Mouse (Mus musculus) retina, postnatal 1 day (tissue): ENCODE measurements at regions not wholly inside any gene's neighbourhood (a gene's known extent, or its start where the extent isn't known, plus 50 kb on each side); places are given as distances from the start of the nearest gene placed in this dataset.
"Not testable (repeated sequence)": the region's sequence is repeated elsewhere in the genome, so short reads cannot be mapped to it uniquely, and the experiment has no call there.

ENCODE experiments used
- DNase-seq: peaks from one replicate; pipeline ENCODE4 v3.0.0-alpha.2; 2012

DNA sequence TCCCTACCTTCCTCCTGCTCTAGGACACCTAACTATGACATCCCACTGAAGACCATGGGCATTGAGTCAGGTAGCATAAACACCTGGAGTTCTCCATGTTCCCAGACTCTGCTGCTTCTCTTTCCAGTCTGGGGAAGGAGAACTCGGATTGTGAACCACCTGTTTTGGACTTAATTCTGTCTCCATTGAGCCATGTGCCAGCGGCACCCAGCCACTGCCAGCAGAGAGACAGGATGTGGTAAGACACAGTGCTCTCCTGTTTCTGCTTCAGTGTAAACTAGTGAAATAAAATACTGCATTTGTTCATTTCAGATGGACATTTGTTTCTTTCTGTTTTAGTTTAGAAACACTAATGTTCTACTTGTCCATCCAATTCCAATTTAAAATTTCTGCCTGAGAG lies 168.1 kb upstream of the Arhgap18 start:
- no peak for DNase-seq

GRCm38 (mm10) chr10:26607081-26607480 lies 146.1 kb upstream of the Arhgap18 start:
- not testable (repeated sequence) for DNase-seq

GRCm38 (mm10) chr10:26611246-26611645 lies 142.0 kb upstream of the Arhgap18 start:
- no peak for DNase-seq

DNA sequence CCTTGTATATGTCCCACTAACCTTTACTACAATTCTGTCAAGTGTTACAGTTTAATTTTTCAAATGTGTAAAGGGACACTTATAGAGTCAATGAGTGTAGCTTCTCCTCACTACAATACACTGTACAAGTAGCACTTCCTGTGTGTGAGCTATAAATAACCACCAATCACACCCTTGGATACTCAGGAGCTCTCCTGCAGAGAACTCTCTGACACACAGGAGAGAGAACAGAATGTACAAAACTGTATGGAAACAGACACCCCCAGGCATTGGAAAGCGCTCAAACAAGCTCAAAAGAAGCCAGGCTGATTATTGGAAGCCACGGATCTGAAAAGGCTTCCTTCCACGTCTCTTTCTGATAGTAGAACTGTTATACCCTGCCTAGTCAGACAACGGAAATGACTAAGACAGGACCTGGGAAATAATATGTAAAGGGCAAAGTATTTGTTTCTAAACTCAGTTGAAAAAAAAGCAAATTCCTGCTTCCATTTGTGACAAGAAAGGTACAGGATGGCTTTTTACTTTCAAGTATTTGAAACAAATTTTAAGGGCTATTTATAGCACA lies 122.9 kb upstream of the Arhgap18 start:
- DNase-seq, result no peak

- no peak for DNase-seq
These were observed 121.0 kb upstream of the Arhgap18 start for GRCm38 (mm10) chr10:26632266-26632665.

DNA sequence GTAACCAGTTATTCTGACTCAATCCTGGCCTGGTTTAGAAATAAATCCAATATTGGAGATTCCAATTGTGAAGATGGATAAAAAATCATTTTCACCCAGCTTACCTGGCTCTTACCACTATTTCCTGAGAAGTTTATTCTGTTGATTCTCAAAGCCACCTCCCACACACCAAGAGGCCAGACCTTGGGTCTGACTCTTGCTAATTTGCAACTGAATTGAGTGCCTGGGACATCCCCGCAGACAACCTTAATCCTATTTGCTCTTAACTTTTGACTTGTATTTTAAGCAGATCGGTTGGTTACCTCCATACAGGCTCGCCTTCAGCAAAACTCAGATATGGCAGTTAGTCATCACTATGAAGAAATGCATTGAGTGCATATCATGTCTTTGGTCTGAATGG lies 115.8 kb upstream of the Arhgap18 start:
- DNase-seq, result no peak

DNA sequence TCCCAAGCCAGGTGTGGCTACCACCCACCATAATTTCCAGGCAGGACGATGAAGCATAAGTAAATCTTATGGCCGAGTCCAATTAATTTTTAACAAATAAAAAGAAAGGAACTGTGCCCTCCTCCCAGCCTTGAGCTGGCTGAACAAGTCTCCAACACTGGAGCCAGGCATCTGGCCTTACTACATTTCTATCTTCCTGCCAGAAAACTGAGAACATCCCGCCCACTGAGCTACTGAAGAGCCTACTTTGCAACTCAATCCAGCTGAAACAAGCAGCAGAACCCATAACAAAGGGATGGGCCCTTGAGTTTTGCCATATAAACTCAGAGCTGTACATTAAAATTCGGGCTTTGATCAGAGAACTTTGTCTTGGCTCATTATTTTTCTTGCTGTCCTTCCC lies 115.2 kb upstream of the Arhgap18 start:
- no peak for DNase-seq

GRCm38 (mm10) chr10:26639118-26639517 lies 114.1 kb upstream of the Arhgap18 start:
- DNase-seq, result peak; percentile 66

GRCm38 (mm10) chr10:26653103-26653502 lies 100.1 kb upstream of the Arhgap18 start:
- DNase-seq, result no peak

DNA sequence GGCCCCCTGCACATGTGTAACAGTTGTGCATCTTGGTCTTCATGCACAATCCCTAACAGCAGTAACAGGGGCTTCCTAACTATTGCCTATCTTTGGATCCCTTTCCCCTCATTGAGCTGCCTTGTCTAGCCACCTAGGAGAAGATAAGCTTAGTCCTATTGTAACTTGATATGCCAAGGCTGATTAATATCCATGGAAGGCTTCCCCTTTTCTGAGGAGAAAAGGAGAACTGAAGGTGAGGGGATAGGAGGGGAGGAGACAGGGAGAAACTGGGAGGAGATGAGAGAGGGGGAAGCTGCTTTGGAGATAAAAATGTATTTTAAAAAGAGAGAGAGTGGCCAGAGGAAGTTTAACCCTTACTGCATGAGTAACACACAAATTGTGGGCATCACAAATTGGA lies 89.0 kb upstream of the Arhgap18 start:
- DNase-seq, result no peak

DNA sequence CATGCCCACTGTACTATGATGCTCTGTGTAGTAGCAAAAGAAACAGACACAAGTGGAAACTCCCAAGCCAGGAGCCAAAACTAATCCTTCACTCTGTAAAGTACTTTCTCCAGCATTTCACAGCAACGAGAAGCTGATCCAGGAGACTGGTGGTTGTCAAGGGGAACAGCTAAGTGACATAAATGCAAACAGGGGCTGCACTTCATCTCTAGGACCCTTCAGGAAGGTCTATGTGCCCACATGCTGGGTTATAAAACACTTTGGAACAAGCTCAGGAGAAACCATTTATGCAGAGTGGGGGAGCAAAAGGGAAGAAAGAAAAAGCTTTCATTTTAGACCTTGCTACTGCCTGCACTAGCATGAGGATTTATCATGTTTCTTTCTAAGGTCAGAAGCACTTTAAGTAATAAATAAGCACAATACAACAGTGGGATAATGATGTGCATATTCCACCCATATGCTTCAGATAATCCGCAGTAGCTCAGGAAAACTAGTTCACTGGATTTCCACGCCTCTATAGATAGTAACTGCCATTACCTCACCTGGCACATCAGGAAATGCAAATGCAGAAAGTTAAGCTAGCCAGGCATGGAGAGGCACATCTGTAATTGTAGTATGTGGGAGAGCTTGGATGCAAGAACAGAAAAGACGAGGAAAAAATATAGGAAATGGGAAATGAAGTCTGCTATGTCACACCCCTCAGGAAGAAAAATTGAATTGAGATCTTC lies 73.6 kb upstream of the Arhgap18 start:
- no peak for DNase-seq

DNA sequence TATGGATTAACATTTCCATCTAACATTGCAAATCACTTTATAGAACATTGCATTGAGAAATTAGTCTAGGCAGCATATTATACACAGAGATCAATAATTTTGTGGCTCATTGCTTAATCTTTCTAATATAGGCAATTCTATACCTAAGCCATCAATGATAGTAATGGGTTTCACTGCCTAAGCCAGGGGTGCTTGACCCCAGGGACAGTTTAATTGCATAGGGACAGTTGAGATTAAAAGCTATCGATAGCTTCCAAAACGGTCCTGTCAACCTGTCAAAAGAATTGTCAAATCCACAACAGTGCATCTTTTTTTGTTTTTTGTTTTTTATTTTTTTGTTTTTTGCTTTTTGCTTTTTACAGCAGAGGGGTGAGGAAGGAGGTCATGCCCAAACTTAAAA lies 58.5 kb upstream of the Arhgap18 start:
- no peak for DNase-seq

DNA sequence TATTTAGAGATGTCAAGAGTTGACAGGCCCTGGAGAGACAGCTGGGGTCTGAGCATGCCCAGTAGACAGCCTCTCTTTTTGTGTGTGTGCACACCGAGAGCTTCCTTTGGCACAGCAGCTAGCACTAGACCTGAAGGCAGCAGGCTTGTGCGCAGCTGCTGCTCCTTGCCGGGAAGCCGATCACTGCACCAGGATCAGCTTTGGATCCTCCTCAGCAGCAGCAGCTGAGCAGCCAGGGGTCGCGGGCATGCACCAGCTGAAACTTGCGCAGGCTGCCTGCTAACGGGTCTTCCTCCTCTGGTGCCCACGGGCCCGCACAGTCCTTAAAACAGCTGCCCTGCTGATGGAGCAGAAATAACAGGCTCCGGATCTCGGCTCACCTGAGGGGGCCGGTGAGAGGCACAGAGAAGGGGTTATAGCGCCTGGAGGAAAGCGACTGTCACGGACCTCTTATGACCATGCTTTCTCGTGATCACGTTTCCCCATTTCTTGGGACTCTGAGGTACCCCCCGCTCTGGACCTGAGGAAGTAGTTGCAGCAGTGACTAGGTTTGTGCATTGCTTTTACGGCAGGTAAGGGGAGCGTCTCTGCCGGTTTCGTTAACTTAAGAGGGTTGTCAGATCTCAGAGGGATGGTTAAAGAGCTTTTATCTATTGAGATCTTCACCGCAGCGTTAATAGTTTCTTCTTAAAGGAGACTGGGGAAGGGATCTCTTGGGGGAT lies 57.8 kb upstream of the Arhgap18 start:
- DNase-seq, result peak; percentile 71
